Mouse (Mus musculus) adrenal gland, adult 18-20 months (tissue): ENCODE measurements around the gene Olfr105-ps. TPM values are rescaled to one million over a fixed set of nuclear protein-coding genes. Genes with fewer than 3 reads are reported as not detected.

Source experiments
- DNase-seq, 2 experiments: peaks; one replicate each; pipeline ENCODE4 v3.0.0; 2021 to 2022; ENCODE audit warnings: low spot score in 2 of 2
- long read RNA-seq, 2 experiments: library from polyadenylated mRNA; stranded (forward); transcript quantifications; one replicate each; pipeline ENCODE4 v2.0.0; 2021
- total RNA-seq, 2 experiments: library from RNA; stranded (reverse); gene quantifications; 1 replicate in 1 of 2; 2 replicates in 1 of 2; pipeline ENCODE4 v1.2.3; 2021

Olfr105-ps gene
- not detected for total RNA-seq
- long read RNA-seq, experiment 1 = 0 reads
- long read RNA-seq, experiment 2 = 0 reads

DNA sequence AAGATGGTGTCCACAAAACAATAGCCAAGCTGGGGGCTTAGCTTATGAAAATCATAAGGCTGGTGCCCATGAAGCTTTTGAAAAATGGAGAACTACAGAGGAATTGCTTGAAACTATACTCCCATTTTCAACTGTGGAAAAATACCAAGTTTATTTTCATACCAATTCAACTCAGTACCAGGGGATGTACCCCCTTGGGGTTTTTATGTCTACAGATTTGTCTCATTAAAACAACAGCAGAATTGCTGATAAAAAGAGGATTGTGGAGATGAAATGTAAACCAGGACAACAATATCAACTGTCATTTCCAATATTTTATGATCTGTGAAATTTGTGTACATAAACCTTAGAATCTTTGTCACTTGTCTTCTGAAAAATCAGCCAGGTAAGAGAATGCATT, at the start of gene Olfr105-ps:
Olfr105-ps (plus strand) TSS at position 301 of the 400 bp plus-strand sequence.
- no peak for DNase-seq

DNA sequence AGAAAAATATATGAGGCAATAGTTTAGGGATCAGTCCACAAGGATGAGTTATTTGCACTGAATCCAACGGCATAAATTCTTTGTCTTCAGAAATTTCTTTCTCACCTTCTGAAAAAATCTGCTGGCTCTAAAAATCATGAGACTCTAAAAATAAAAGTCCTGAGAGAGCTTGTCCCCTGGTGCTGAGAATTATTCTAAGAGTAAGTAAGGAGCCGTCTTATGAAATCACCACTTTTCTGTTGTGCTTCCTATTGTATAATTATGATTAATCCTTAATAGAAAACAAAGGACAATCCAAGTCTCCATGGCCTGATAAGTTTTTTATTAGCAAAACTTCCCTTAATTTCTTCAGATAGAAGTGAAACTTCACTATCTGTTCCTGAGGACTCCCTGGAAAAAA, 39.2 kb upstream of the Olfr105-ps start, which contains the start of gene Olfr103:
Olfr103 (minus strand) TSS at position 101 of the 400 bp plus-strand sequence.
- DNase-seq = no peak

DNA sequence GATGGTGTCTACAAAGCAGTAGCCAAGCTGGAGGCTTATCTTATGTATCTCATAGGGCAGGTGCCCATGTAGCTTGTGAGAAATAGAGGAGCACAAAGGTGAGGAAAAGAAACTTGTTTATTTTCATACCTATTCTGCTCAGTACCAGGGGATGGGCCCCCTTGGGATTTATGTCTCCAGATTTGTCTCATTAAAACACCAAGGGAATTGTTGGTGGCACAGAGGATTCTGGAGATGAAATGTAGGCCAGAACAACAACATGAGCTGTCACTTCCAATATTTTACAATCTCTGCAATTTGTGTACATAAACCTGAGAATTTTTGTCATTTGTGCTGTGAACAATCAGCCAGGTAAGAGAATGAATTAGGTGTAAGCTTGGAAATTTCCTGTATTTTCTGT, 19.6 kb upstream of the Olfr105-ps start, which contains the start of gene Olfr104-ps:
Olfr104-ps (plus strand) TSS at position 301 of the 400 bp plus-strand sequence.
- DNase-seq = no peak

DNA sequence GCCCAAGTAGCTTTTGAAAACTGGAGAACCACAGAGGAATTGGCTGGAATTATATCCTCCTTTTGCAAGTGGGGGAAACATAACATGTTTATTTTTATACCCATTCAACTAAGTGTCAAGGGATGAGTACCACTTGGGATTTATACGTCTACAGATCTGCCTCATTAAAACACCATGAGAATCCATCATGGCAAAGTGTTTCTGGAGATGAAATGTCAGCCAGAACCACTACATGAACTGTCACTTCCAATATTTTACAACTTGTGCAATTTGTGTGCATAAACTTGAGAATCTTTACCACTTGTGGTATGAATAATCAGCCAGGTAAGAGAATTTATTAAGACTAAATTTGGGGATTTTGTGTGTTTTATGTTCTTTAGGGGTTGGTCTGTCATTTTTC, 11.3 kb downstream of the Olfr105-ps start, which contains the start of gene Olfr106-ps:
Olfr106-ps (plus strand) TSS at position 301 of the 400 bp plus-strand sequence.
- no peak for DNase-seq

DNA sequence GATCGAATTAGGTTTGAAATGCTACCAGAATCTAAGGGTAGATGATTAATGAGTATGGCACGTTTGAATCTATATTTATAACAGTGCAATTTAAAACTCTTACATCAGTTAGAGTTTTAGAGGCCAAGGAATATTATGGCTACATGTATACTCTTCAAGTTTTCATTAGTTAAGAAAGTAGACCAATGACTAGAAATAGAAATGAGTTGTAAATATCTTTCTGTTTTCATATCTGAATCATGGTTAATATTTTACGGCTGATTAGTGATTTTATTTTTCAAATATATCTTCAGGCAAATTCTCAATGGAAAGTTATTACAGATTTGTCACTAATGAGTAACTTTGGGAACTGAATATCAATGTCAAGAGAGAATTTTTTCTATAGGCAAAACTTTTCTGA, 20.1 kb downstream of the Olfr105-ps start, which contains the start of gene Olfr107:
Olfr107 (plus strand) TSS at position 301 of the 400 bp plus-strand sequence.
- DNase-seq = no peak

DNA sequence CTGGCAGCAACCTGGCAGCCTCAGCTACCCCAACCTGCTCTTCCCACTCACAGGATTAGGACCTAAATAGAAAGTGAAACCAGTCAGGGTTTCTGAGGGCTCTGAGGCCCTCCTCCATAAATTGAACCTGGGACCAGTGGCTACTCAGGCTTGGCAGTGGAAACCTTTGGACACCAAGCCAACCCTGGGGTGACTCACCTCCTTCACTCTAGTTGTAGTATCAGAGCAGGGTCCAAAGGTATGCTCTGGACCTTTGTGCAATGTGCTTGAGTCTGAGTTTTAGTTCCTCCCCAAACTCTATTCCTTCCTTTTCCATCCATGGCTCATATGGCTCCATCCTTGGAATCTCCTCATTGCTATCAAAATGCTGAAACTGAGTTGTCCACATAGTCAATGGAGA, 34.5 kb downstream of the Olfr105-ps start:
- no peak for DNase-seq

Other genes starting within 250 kb of the Olfr105-ps start
- gene Olfr93, start 217.5 kb upstream of the Olfr105-ps start, total RNA-seq = not detected
- under 1 TPM in 1 of 2 experiments, not detected in 1; 0.67 TPM for gene Ubd, start 185.1 kb upstream of the Olfr105-ps start, total RNA-seq
- not detected for gene Olfr94, start 178.0 kb upstream of the Olfr105-ps start, total RNA-seq
- not detected for gene Olfr95, start 165.9 kb upstream of the Olfr105-ps start, total RNA-seq
- gene Olfr96, start 158.9 kb upstream of the Olfr105-ps start, total RNA-seq = not detected
- not detected for gene Olfr97, start 141.7 kb upstream of the Olfr105-ps start, total RNA-seq
- gene Olfr98, start 115.3 kb upstream of the Olfr105-ps start, total RNA-seq = not detected
- gene H2-M3, start 108.8 kb upstream of the Olfr105-ps start, total RNA-seq = 1 to 10 TPM; 5.1 to 8.1 TPM
- not detected for gene Olfr99, start 95.6 kb upstream of the Olfr105-ps start, total RNA-seq
- not detected for gene Olfr101, start 74.7 kb upstream of the Olfr105-ps start, total RNA-seq
- gene Olfr102, start 62.0 kb upstream of the Olfr105-ps start, total RNA-seq = not detected
- not detected for gene Olfr103, start 39.3 kb upstream of the Olfr105-ps start, total RNA-seq
- not detected for gene Olfr104-ps, start 19.5 kb upstream of the Olfr105-ps start, total RNA-seq
- not detected for gene Olfr106-ps, start 11.4 kb downstream of the Olfr105-ps start, total RNA-seq
- not detected for gene Olfr107, start 20.2 kb downstream of the Olfr105-ps start, total RNA-seq
- gene Olfr108, start 66.4 kb downstream of the Olfr105-ps start, total RNA-seq = not detected
- gene Olfr109, start 79.9 kb downstream of the Olfr105-ps start, total RNA-seq = not detected
- 1 to 10 TPM; 1.6 to 9.0 TPM for gene H2-M2, start 104.5 kb downstream of the Olfr105-ps start, total RNA-seq
- gene Olfr110, start 113.4 kb downstream of the Olfr105-ps start, total RNA-seq = not detected
- under 1 TPM; 0.30 to 0.58 TPM for gene Olfr111, start 129.0 kb downstream of the Olfr105-ps start, total RNA-seq
- not detected for gene Olfr112, start 190.4 kb downstream of the Olfr105-ps start, total RNA-seq
- gene Olfr113, start 198.6 kb downstream of the Olfr105-ps start, total RNA-seq = not detected
- gene Olfr114, start 213.7 kb downstream of the Olfr105-ps start, total RNA-seq = not detected
- gene Olfr115, start 248.1 kb downstream of the Olfr105-ps start, total RNA-seq = not detected
- gene Olfr116, start 248.2 kb downstream of the Olfr105-ps start, total RNA-seq = not detected